Mouse (Mus musculus) cortical plate, adult 2 months (tissue): Measurements from ENCODE around the gene Eps15l1.

Source experiments
- CTCF ChIP-seq: fragments of 200-500 bp; IDR thresholded peaks from 2 replicates; pipeline ENCODE4 v1.5.1; 2011; ENCODE audit warnings: mild to moderate bottlenecking, control low read depth, low read length; ENCODE audit not compliant: insufficient read depth; ENCODE audit errors: extremely low read depth
- POLR2A ChIP-seq: fragments of 200-500 bp; IDR thresholded peaks from 2 replicates; pipeline ENCODE4 v1.6.1; 2011; ENCODE audit warnings: mild to moderate bottlenecking, low read length, control low read depth; ENCODE audit not compliant: insufficient read depth; ENCODE audit errors: extremely low read depth

DNA sequence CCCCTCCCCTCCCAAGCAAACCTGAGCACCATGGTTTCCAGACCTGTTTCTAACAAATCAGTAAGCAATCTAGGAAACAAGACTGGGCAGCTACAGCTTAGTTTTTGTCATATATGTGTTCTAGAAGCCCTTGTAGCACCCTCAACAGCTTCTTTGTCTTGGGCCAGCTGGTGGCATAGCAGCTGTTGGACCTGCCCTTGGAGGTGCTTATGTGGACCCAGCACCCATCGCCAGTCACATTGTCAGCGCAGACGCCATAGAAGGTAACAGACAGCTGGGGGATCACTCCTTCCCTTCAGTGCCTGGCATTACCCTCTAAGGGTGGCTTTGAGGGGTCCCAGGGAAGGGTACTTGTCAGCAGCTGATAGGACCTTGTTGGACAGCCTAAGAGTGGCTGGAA lies 36.5 kb upstream of the Eps15l1 start:
- TF ChIP-seq POLR2A (no peak), CTCF (no peak)
